Mouse (Mus musculus) ES-Bruce4 (cell line): ENCODE measurements around the gene Cmpk1.

Experiments
- CTCF ChIP-seq: IDR thresholded peaks from one replicate; pipeline ENCODE4 v1.8.1; 2011; ENCODE audit warnings: low read depth, low read length
- POLR2A ChIP-seq: IDR thresholded peaks from one replicate; pipeline ENCODE4 v1.8.1; 2011; ENCODE audit warnings: low read length; ENCODE audit not compliant: insufficient read depth

GRCm38 (mm10) chr4:114942112-114942511, 44.9 kb downstream of the Cmpk1 start:
- no peak for TF ChIP-seq CTCF
- no peak for TF ChIP-seq POLR2A
